Mouse (Mus musculus): ENCODE data around the gene March6.

The March6 gene

DNA sequence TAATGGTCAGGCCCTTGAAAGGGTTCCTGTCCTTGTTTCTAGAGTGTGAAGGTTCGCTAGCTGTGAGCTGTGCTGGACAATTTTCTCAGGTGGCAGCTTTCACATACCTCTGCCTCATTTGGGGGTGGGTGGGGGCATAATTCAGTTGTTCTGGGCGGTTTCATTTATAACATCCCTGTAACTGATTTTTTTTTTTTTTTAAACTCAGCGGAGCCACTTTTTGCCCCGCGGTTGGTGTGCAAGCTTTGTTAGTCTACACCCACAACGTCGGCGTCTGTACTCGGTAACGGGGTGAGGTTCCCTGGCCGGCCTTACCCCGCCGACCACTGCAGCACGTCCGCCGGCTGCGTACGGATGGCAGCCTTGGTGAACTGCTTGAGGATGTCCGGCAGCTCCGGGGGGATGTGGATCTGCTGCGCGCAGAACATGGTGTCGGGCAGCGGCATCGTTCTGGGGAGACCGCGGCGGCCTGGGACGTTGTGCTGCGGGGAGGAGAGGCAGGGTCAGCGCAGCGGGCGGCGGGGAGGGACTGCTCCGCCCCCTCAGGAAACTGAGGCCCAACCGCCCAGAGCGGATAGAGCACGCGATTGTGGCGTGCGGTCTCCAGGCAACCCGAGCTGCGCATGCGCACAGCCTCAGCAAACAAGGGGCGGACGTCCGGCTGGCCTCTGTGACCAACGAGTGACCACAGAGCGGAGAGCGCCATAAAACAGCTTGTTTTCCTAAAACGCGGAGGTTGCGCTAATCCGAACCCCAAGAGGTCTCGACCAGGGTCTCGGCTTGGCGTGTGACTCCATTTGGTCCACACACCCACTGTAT, 77.5 kb downstream of the March6 start, which contains the start of gene Ropn1l:
Gene Ropn1l, minus strand, starts transcription at position 640 of the 819 bp plus-strand sequence.
- DNase-seq, result peak; percentile 91

DNA sequence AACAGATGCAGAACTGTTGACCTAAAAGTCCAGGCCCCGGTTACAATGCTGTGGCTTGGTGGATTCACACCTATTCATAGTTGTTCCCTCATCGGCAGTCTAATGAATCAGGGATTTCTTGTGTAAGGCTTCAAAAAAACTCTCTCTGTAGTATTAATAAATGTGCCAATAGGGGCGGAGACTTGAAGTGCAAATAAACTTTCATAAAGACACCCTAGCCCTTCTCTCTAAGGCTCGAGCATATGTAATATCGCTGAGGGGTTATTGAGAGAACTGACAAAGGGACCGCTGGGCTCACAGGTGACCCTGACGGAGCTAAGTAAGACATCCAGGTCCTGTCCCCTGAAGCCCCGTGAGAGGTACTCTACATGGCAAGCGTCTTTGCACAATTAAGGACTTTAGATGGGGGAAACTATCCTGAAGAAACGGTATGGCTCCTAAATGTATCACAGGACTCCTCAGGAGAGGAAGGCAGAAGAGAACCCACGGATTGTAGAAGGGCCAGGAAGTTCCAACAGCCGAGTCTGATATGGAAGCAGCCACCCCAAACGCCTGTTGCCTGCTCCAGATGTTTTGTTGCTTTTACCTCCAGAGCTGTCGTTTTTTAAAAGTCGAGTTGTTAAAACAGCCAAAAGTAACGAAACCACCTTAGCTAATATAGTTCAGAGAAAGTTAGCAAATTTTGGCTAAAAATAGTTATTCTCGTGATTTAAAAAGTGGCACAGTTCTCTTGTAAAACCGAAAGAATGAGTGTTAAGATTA, 78.3 kb downstream of the March6 start:
- no peak for DNase-seq

- no peak for DNase-seq
Observed at GRCm38 (mm10) chr15:31449772-31450171, 81.1 kb downstream of the March6 start.

- DNase-seq, result peak; percentile 61
Observed at GRCm38 (mm10) chr15:31447121-31447520, 83.7 kb downstream of the March6 start.

DNA sequence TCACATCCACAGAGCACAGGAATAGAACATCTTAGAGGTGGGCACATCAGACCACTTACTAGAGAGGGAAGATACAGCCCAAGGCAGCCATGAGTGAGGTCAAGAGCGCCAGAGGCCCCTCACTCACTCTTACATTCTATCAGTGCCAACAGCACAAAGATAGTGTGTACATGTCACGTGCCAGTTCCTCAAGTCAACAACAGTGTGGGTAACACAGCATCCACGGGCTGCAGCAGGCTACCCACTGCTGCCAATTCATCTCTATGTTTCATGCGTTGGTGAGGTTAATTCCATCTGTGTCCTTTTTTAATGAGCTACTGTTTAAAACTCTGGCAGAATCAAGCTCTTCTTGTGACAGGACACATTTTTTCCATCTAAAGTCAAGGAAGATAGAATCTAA, 88.2 kb downstream of the March6 start:
- peak; percentile 73 for DNase-seq

GRCm38 (mm10) chr15:31441996-31442395, 88.9 kb downstream of the March6 start:
- DNase-seq, result no peak

GRCm38 (mm10) chr15:31436811-31437210, 94.0 kb downstream of the March6 start:
- DNase-seq, result no peak

GRCm38 (mm10) chr15:31436083-31436482, 94.8 kb downstream of the March6 start:
- no peak for DNase-seq

DNA sequence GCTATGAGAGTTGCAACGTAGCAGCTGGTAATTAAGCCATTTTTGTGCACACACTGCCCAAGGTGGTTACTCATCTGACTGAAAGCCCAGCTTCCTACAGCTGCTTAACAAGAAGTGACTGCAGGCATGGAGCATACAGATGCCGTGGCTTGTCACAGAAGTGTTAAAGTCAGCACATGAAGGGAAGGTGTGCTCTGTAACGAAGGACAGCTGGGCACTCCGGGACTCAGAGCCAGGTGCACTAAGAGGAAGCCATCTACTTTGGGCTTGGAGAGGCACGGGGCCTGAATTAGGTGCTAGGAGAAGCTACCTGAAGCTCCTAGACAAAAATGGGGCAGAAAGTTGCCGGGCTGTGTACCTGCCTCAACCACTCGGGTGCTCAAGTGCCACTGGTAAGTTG, 97.1 kb downstream of the March6 start:
- DNase-seq, result no peak

- no peak for DNase-seq
Observed at GRCm38 (mm10) chr15:31431847-31432246, 99.0 kb downstream of the March6 start.

GRCm38 (mm10) chr15:31430014-31430413, 100.8 kb downstream of the March6 start:
- no peak for DNase-seq

GRCm38 (mm10) chr15:31429429-31429828, 101.4 kb downstream of the March6 start:
- no peak for DNase-seq

GRCm38 (mm10) chr15:31428571-31428970, 102.3 kb downstream of the March6 start:
- peak; percentile 81 for DNase-seq

DNA sequence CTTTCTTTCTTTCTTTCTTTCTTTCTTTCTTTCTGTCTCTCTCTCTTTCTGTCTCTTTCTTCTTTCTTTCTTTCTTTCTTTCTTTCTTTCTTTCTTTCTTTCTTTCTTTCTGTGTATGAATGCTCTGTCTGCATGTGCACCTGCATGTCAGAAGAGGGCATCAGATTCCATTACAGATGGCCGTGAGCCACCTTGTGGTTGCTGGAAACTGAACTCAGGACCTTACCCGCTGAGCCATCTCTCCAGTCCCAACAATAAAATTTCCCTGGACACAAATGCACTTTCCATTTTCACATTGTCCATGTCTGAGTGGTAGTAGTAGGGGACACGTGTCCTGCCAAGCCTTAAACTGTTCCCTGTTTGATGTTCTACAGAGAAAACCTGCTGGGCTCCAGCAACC, 103.5 kb downstream of the March6 start:
- no peak for DNase-seq

DNA sequence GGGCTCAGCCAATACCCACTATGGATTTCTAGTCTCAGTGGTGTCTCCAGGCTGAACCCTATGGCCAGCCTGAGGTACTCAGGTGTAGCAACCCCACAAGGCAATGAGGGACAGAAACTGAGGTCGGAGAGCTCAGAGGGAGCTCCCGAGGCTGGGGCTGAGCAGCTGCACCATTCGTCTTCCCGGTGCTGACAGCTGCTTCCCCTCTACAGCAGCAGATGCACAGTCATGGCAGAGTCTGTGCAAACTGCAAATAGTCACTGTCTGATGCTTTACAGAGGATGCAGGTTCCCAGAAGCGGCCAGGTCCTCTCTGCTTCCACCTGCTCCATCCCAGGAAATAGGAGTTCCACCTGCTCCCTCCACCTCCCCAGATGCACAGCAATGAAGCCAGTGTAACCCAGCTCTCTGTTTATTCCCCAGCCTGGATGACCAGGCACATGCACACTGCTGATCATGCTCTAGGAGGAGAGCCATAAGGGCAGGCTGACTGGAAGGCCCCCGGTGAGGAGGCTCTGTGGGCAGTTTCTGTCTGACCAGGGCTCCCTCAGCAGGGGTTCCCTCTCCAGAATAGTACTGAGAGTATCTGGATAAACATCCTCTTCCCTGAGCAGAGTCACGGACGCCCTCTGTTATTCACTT, 104.7 kb downstream of the March6 start:
- peak; percentile 49 for DNase-seq

DNA sequence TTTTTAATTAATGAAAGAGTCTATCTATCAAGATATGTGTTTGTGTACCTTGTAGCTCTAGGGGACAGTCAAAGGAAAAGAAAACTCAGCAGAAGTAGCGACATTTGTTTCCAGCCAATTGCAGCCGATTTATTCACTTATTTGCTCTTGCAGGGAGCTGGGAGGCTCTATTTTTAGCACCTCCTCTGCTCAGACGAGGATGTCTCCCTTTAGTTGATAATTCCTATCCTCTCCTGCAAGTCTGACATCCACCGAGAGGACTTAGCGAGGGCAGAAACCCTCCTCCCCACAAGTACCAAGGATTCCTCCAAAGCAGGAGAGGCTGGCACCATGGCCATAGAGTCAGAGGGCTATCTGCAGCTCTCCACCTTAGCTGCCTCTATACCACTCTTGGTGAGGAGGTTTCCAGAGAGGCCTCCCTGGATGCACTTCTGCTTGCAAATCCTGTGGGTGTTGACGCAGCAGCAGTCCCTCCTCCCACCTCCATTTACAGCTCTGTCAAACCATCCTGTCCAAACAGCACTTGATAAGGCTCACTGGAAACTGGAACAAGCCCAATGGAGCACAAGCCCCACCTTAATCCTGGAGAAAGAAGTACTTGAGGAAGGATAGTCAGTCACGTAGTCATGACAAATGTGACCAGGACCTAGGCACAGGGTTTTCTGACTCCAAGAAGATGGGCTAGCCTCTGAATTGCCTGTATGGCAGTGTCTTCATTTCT, 108.0 kb downstream of the March6 start:
- no peak for DNase-seq

DNA sequence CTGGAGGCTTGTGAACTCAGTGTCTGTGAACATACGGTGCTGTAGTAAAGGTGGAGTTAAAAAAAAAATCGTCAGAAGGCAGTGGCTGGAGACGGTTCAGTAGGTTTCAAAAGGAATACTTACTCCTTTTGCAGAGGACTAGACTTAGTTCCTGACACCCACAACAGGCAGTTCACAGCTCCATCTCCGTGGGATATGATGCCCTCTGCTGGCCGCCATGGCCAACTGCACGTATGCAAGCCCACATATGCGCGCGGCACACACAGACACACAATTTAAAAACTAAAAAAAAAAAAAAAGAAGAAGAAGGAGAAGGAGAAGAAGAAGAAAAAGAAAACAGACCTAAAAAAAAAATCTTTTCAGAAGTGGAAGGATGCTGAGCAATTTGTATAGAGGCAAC, 111.8 kb downstream of the March6 start:
- DNase-seq, result no peak

GRCm38 (mm10) chr15:31418686-31419024, 112.2 kb downstream of the March6 start:
- DNase-seq, result no peak

- DNase-seq, result peak; percentile 65
Observed at GRCm38 (mm10) chr15:31417796-31418685, 112.8 kb downstream of the March6 start.

DNA sequence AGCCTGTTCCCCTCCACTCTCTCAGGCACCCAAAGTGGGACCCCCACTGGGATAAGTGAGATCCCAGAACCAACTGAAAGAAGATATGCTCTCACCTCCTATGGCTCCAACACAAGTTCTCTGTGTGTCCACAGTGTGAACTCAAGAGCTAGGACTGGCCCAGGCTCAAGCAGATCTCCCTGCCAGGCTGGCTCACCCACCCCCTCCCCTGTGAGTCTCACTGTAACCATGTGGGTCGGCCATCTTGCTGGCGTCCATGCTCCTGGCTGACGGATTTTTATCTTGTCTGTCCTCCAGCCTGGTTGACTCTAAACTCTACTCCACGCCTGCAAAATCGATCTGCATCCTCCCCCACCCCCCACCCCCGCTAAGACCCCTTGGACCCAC, 113.5 kb downstream of the March6 start:
- DNase-seq, result no peak

DNA sequence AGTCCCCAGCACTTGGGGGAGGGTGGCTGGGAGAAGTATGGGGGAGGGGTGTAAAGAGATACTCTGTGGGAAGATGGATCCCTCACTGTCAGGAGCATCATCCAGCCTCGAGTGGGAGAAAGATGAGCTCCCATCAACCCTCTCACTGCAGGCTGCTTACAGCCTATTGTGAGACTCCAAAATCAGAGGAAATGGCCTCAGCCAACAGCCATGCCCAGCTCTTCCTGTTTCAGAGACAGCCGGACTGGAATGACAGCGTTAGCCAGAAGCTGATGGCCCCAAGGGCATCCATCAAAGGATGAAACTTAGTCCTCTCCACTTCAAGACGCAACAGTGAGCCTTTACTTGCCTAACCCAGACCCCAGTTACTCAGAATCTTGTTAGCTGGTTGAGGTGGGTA, 115.7 kb downstream of the March6 start:
- no peak for DNase-seq

Data from layer of hippocampus, adult 9-11 months (tissue).